Mouse (Mus musculus) lung, postnatal 0 days (tissue): ENCODE measurements around the gene Trmt44. TPM values are rescaled to one million over a fixed set of nuclear protein-coding genes. Genes with fewer than 3 reads are reported as not detected.

Experiments
- ATAC-seq: fragments of 200-750 bp; cut with Nextera tagmentation; 2 replicates; pipeline ENCODE4 v1.8.0; 2017; ENCODE audit warnings: moderate library complexity
- DNase-seq: peaks from one replicate; pipeline ENCODE4 v3.0.0-alpha.2; 2016; ENCODE audit warnings: low spot score
- H3K27ac ChIP-seq: fragments of 300-500 bp; sonication (generic); 2 replicates; pipeline ENCODE4 v1.5.1; 2014; ENCODE audit warnings: antibody characterized with exemption, mild to moderate bottlenecking, low read length, mixed read lengths
- H3K27me3 ChIP-seq: fragments of 300-500 bp; sonication (generic); replicated peaks from 2 replicates; pipeline ENCODE4 v1.6.1; 2014; ENCODE audit warnings: low read length, mixed read lengths; ENCODE audit not compliant: insufficient read depth
- H3K36me3 ChIP-seq: fragments of 300-500 bp; sonication (generic); 2 replicates; pipeline ENCODE4 v1.6.1; 2014; ENCODE audit warnings: low read length, mixed read lengths; ENCODE audit not compliant: insufficient read depth
- H3K4me1 ChIP-seq: fragments of 300-500 bp; sonication (generic); 2 replicates; pipeline ENCODE4 v1.6.1; 2014; ENCODE audit warnings: antibody characterized with exemption, low read depth, low read length, mixed read lengths; ENCODE audit not compliant: insufficient read depth
- H3K4me2 ChIP-seq: fragments of 300-500 bp; sonication (generic); replicated peaks from 2 replicates; pipeline ENCODE4 v1.6.1; 2014; ENCODE audit warnings: low read depth, mild to moderate bottlenecking, low read length, moderate library complexity, mixed read lengths
- H3K4me3 ChIP-seq: fragments of 300-500 bp; sonication (generic); 2 replicates; pipeline ENCODE4 v1.5.1; 2014; ENCODE audit warnings: low read depth, low read length
- H3K9ac ChIP-seq: fragments of 300-500 bp; sonication (generic); replicated peaks from 2 replicates; pipeline ENCODE4 v1.6.1; 2014; ENCODE audit warnings: low read depth, mild to moderate bottlenecking
- H3K9me3 ChIP-seq: fragments of 300-500 bp; sonication (generic); 2 replicates; pipeline ENCODE4 v1.6.1; 2016; ENCODE audit warnings: low read length, mixed read lengths
- CTCF ChIP-seq: IDR thresholded peaks from 2 replicates; pipeline ENCODE4 v1.5.1; 2016; ENCODE audit warnings: antibody characterized with exemption, mild to moderate bottlenecking
- EP300 ChIP-seq: IDR thresholded peaks from 2 replicates; pipeline ENCODE4 v1.6.1; 2016; ENCODE audit warnings: antibody characterized with exemption, mild to moderate bottlenecking, control low read depth
- WGBS: fragments of 180-500 bp; shearing (Covaris S2); extraction: QIAGEN DNeasy Blood & Tissue Kit; methylation state at CpG from one replicate; pipeline ENCODE4 v1.1.7; 2014; 5-methylcytosine and 5-hydroxymethylcytosine counted together
- polyA plus RNA-seq: library from polyadenylated mRNA; unstranded; fragments of >200 nt; fragmentation: Nextera tagmentation; extraction: Ambion mirVana; gene quantifications from 2 replicates; pipeline ENCODE4 v1.2.1, GENCODE M21; 2015

Trmt44 gene
- polyA plus RNA-seq, 1 experiment from 2014 or later, result 3.4 TPM

- Histone ChIP-seq H3K4me1 (peaks cover 10% of the 10 kb centered on the region; the same call in 1 of the 2 replicates), H3K4me2 (no peak overlapping the region), H3K9me3 (no peaks in the 10 kb centered on the region), H3K4me3 (no peak overlapping the region), H3K27me3 (no peaks in the 10 kb centered on the region), H3K9ac (no peak overlapping the region), H3K36me3 (peaks cover 40% of the 10 kb centered on the region), H3K27ac (no peak overlapping the region)
- ATAC-seq (no peak), DNase-seq (no peak)
- TF ChIP-seq EP300 (no peak), CTCF (no peak)
- 84% methylated on average over 6 of the region's 6 CpGs for WGBS
Measured at GRCm38 (mm10) chr5:35571546-35571945, 3.3 kb downstream of the Trmt44 start.

- DNase-seq (no peak), ATAC-seq (no peak)
- Histone ChIP-seq H3K9me3 (no peaks in the 10 kb centered on the region), H3K9ac (no peak overlapping the region), H3K4me3 (no peak overlapping the region), H3K4me2 (no peak overlapping the region), H3K27me3 (no peaks in the 10 kb centered on the region), H3K27ac (no peak overlapping the region), H3K36me3 (peaks cover 50% of the 10 kb centered on the region), H3K4me1 (no peaks in the 10 kb centered on the region)
- TF ChIP-seq EP300, result no peak
- no peak for TF ChIP-seq CTCF
- 85% methylated on average over 4 of the region's 4 CpGs for WGBS
Measured at GRCm38 (mm10) chr5:35566632-35567031, 8.2 kb downstream of the Trmt44 start.

DNA sequence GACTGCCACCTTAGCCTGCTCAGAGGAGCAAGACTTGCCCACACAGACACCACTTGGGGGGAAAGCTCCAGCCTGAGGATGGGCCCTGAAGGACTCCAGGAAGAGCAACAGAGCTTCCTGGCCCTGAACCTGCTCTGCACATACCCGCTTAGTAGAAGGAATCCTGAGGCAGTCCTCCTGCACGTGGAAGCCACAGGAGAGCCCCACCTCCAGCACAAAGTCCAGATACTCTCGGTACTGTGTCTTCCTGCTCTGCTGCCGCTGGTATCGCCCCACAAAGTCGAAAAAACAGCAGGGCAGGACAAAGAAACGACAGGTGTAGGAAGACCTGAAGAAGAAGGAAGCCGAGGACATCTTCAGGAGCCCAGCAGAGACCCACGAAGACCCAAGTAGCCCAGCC is 9.7 kb downstream of the Trmt44 start:
- DNase-seq, result no peak
- Histone ChIP-seq H3K9ac (no peak overlapping the region), H3K36me3 (peaks cover 38% of the 10 kb centered on the region), H3K4me2 (no peak overlapping the region), H3K9me3 (no peaks in the 10 kb centered on the region), H3K4me1 (no peaks in the 10 kb centered on the region), H3K27ac (no peak overlapping the region), H3K27me3 (no peaks in the 10 kb centered on the region), H3K4me3 (no peak overlapping the region)
- no peak for ATAC-seq
- TF ChIP-seq CTCF, result no peak
- no peak for TF ChIP-seq EP300
- WGBS, result 94% methylated on average over 9 of the region's 9 CpGs

DNA sequence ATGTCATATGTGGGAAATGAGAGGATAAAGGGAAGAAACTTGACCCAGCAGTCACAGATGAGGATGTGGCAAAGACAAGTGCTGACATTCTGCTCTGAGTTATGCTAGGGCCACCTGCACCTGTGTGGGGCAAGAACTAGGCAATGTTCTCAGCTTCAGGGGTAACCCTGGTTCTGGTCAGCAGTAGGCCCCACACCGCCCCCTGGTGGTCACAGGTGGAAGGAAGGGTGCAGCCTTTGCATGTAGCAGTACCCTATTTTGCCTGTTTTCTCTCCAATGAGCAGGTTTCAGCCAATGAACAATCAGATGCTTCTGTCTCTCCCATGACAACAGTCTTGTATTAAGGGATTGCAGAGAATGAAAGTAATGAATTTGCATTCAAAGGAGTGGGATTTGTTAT is 11.4 kb downstream of the Trmt44 start:
- no peaks in the 10 kb centered on the region for H3K27me3 ChIP-seq
- peak; percentile 64 for ATAC-seq
- H3K27ac ChIP-seq, result no peak overlapping the region
- no peak overlapping the region for H3K9ac ChIP-seq
- no peaks in the 10 kb centered on the region for H3K4me1 ChIP-seq
- peak; percentile 64 for DNase-seq
- H3K4me3 ChIP-seq, result no peak overlapping the region
- H3K9me3 ChIP-seq, result no peaks in the 10 kb centered on the region
- H3K36me3 ChIP-seq, result peaks cover 27% of the 10 kb centered on the region
- 0% methylated on average over 1 of the region's 1 CpGs for WGBS
- TF ChIP-seq EP300 (no peak), CTCF (peak; percentile 95)
- no peak overlapping the region for H3K4me2 ChIP-seq

DNA sequence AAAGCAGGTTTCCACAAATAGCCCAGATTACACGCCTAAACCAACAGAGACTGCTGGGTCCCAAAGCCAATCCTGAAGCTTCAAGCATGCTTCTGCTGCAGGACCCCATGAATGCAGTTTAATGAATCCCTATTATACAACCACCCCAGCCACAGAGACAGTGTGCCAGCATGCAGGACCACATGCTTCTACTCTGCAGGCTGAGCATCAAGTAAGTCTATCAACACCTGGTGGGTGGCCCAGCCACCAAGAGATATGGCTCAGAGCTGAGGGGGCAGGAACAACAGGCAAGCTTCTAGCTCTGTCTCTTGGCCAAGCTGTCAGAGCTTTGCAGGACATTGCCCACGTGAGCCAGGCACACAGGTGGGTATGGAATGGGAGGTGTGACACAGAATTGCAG is 12.3 kb downstream of the Trmt44 start:
- H3K9me3 ChIP-seq, result no peaks in the 10 kb centered on the region
- no peak overlapping the region for H3K4me3 ChIP-seq
- H3K4me2 ChIP-seq, result no peak overlapping the region
- no peak for DNase-seq
- H3K36me3 ChIP-seq, result peaks cover 26% of the 10 kb centered on the region
- no peaks in the 10 kb centered on the region for H3K27me3 ChIP-seq
- no peak for TF ChIP-seq EP300
- TF ChIP-seq CTCF, result no peak
- H3K27ac ChIP-seq, result no peak overlapping the region
- WGBS, result 75% methylated on average over 2 of the region's 2 CpGs
- ATAC-seq, result no peak
- no peak overlapping the region for H3K9ac ChIP-seq
- H3K4me1 ChIP-seq, result no peaks in the 10 kb centered on the region

- no peaks in the 10 kb centered on the region for H3K4me1 ChIP-seq
- no peak for TF ChIP-seq EP300
- DNase-seq, result peak; percentile 19
- no peak overlapping the region for H3K27ac ChIP-seq
- no peaks in the 10 kb centered on the region for H3K9me3 ChIP-seq
- no peak overlapping the region for H3K4me3 ChIP-seq
- H3K27me3 ChIP-seq, result no peaks in the 10 kb centered on the region
- no peak overlapping the region for H3K4me2 ChIP-seq
- no peak for ATAC-seq
- H3K9ac ChIP-seq, result no peak overlapping the region
- 73% methylated on average over 8 of the region's 8 CpGs for WGBS
- H3K36me3 ChIP-seq, result peaks cover 22% of the 10 kb centered on the region
Measured at GRCm38 (mm10) chr5:35559447-35559846, 15.4 kb downstream of the Trmt44 start.

DNA sequence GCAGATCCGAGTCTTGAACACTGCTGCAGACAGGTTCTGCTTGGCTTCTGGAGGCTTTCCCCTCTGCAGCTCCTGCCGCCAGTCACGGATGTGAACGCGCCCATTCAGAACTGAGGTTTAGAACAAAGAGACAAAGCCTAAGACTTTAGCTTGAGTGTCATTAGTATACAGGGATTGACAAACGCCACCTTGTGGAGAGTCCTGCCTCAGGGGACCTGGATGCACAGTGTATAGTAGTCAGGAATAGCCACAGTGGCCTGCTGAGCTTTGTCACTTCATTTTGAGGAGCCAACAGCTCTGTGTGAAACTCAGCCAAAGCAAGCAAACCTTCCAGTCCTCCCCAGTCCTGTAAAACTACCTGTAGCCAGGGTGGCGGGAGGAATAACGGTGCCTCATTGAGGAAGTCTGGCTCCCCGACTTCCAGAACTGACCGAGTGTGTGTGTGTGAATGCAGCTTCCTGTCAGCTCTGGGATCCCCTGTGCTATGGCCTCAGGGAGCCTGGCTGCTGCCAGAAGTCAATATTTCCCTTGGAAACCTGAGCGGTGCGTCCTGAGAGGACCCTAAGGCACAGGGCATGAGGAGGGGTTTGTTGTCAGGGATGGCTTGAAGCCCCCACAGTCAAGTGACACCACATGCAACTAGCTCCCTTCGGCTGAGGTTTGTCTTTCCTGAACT is 16.8 kb downstream of the Trmt44 start:
- Histone ChIP-seq H3K4me3 (no peak overlapping the region), H3K9me3 (no peaks in the 10 kb centered on the region), H3K27me3 (no peaks in the 10 kb centered on the region), H3K9ac (no peak overlapping the region), H3K36me3 (peaks cover 21% of the 10 kb centered on the region), H3K4me1 (no peaks in the 10 kb centered on the region), H3K4me2 (no peak overlapping the region), H3K27ac (no peak overlapping the region)
- DNase-seq, result peak; percentile 12
- ATAC-seq, result no peak
- 77% methylated on average over 13 of the region's 13 CpGs for WGBS
- no peak for TF ChIP-seq EP300
- TF ChIP-seq CTCF, result peak; percentile 56
